Mouse (Mus musculus) testis, adult 2 months (tissue): ENCODE results near the gene Pogz. TPM values are rescaled to one million over a fixed set of nuclear protein-coding genes. Genes with fewer than 3 reads are reported as not detected.

Source experiments
- H3K27ac ChIP-seq: fragments of 200-500 bp; 2 replicates; pipeline ENCODE4 v1.5.1; 2012; ENCODE audit warnings: low read depth, low read length; ENCODE audit not compliant: control insufficient read depth, insufficient read depth
- H3K27me3 ChIP-seq: fragments of 200-500 bp; 2 replicates; pipeline ENCODE4 v1.6.1; 2012; ENCODE audit warnings: mild to moderate bottlenecking, low read length, moderate library complexity; ENCODE audit not compliant: control insufficient read depth, insufficient read depth
- H3K36me3 ChIP-seq: fragments of 200-500 bp; 2 replicates; pipeline ENCODE4 v1.6.1; 2012; ENCODE audit warnings: mild to moderate bottlenecking, low read length; ENCODE audit not compliant: control insufficient read depth, insufficient read depth
- H3K4me1 ChIP-seq: fragments of 200-500 bp; 2 replicates; pipeline ENCODE4 v1.6.1; 2012; ENCODE audit warnings: low read length; ENCODE audit not compliant: control insufficient read depth, insufficient read depth
- H3K4me3 ChIP-seq: fragments of 200-500 bp; 2 replicates; pipeline ENCODE4 v1.5.1; 2012; ENCODE audit warnings: low read depth, mild to moderate bottlenecking, low read length, moderate library complexity, mixed read lengths; ENCODE audit not compliant: control insufficient read depth
- CTCF ChIP-seq: fragments of 200-500 bp; IDR thresholded peaks from 2 replicates; pipeline ENCODE4 v1.5.1; 2012; ENCODE audit warnings: low read depth, mild to moderate bottlenecking, inconsistent platforms, low read length, moderate library complexity; ENCODE audit not compliant: control insufficient read depth, insufficient read depth, insufficient replicate concordance
- POLR2A ChIP-seq: fragments of 200-500 bp; IDR thresholded peaks from 2 replicates; pipeline ENCODE4 v1.6.1; 2012; ENCODE audit warnings: low read depth, mild to moderate bottlenecking, inconsistent platforms, low read length, moderate library complexity; ENCODE audit not compliant: control insufficient read depth
- polyA plus RNA-seq: library from polyadenylated mRNA; depleted of rRNA; stranded (reverse); fragments of >200 nt; gene quantifications from 2 replicates; pipeline ENCODE4 v1.2.3, GENCODE M21; 2012; rRNA removed

The Pogz gene
- 13.9 and 15.9 TPM in 2 replicates for polyA plus RNA-seq

GRCm38 (mm10) chr3:94837183-94837890, at the start of gene Pogz:
TSS of gene Pogz (plus strand) at chr3:94837567.
- H3K4me3 ChIP-seq: peak within 1 kb of the TSS; percentile 93
- peak within 1 kb of the TSS; percentile 89 for H3K27ac ChIP-seq
- no peaks in the 10 kb centered on the region for H3K36me3 ChIP-seq
- peaks cover 5% of the 10 kb centered on the region for H3K4me1 ChIP-seq
- no peak for TF ChIP-seq CTCF
- TF ChIP-seq POLR2A: peak; percentile 84
- no peaks in the 10 kb centered on the region for H3K27me3 ChIP-seq

GRCm38 (mm10) chr3:94789071-94789470, 48.3 kb upstream of the Pogz start:
- Histone ChIP-seq H3K4me1 (peaks cover 10% of the 10 kb centered on the region), H3K27ac (no peak overlapping the region), H3K36me3 (no peaks in the 10 kb centered on the region), H3K4me3 (no peak overlapping the region), H3K27me3 (no peaks in the 10 kb centered on the region)
- TF ChIP-seq POLR2A: no peak
- no peak for TF ChIP-seq CTCF

GRCm38 (mm10) chr3:94789516-94789915, 47.9 kb upstream of the Pogz start:
- H3K36me3 ChIP-seq: no peaks in the 10 kb centered on the region
- no peak overlapping the region for H3K4me3 ChIP-seq
- H3K27ac ChIP-seq: no peak overlapping the region
- peaks cover 13% of the 10 kb centered on the region for H3K4me1 ChIP-seq
- no peak for TF ChIP-seq POLR2A
- no peak for TF ChIP-seq CTCF
- no peaks in the 10 kb centered on the region for H3K27me3 ChIP-seq

- Histone ChIP-seq H3K27me3 (no peaks in the 10 kb centered on the region), H3K27ac (no peak overlapping the region)
- TF ChIP-seq POLR2A: no peak
- no peak for TF ChIP-seq CTCF
These were observed 45.1 kb upstream of the Pogz start for GRCm38 (mm10) chr3:94792258-94792657.

GRCm38 (mm10) chr3:94793672-94794071, 43.7 kb upstream of the Pogz start:
- Histone ChIP-seq H3K36me3 (no peaks in the 10 kb centered on the region), H3K27me3 (no peaks in the 10 kb centered on the region), H3K27ac (no peak overlapping the region), H3K4me3 (no peak overlapping the region), H3K4me1 (peaks cover 4% of the 10 kb centered on the region; the same call in 1 of the 2 replicates)
- TF ChIP-seq POLR2A (no peak), CTCF (no peak)

More at GRCm38 (mm10) chr3:94792258-94792657, 45.1 kb upstream of the Pogz start:
- Histone ChIP-seq H3K36me3 (no peaks in the 10 kb centered on the region), H3K4me3 (no peak overlapping the region), H3K4me1 (peaks cover 8% of the 10 kb centered on the region)

- peak overlapping the region; percentile 52; the same call in 1 of the 2 replicates for H3K27ac ChIP-seq
- no peak for TF ChIP-seq POLR2A
- no peak for TF ChIP-seq CTCF
- H3K36me3 ChIP-seq: no peaks in the 10 kb centered on the region
- no peaks in the 10 kb centered on the region for H3K27me3 ChIP-seq
- no peak overlapping the region for H3K4me3 ChIP-seq
- peaks cover 4% of the 10 kb centered on the region; the same call in 1 of the 2 replicates for H3K4me1 ChIP-seq
These were observed 43.0 kb upstream of the Pogz start for GRCm38 (mm10) chr3:94794359-94794758.

GRCm38 (mm10) chr3:94795596-94796140, 41.7 kb upstream of the Pogz start:
- no peaks in the 10 kb centered on the region for H3K36me3 ChIP-seq
- peaks cover 4% of the 10 kb centered on the region; the same call in 1 of the 2 replicates for H3K4me1 ChIP-seq
- H3K27me3 ChIP-seq: no peaks in the 10 kb centered on the region
- TF ChIP-seq CTCF: no peak
- no peak for TF ChIP-seq POLR2A
- no peak overlapping the region for H3K27ac ChIP-seq
- no peak overlapping the region for H3K4me3 ChIP-seq
